Mouse (Mus musculus): ENCODE measurements at regions not wholly inside any gene's neighbourhood (a gene's known extent, or its start where the extent isn't known, plus 50 kb on each side); places are given as distances from the start of the nearest gene placed in this dataset.

DNA sequence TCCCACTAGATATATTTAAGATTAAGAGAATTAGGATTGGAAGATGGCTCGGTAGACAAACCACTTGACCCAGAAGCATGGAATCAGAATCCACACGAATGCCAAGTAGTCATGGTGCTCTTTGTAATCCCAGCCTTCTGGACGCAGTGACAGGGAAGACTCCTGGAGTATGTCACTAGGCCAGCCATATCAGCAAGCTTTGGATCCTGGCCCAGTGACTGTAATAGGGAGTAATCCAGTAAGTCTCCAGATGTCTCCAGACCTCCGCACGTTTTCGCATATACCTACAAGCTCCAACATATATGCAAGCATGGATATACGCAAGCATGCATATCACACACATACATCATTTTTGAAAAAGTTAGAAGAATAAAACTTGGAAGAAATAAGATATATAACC lies 73.9 kb upstream of the H2afz start:
- Histone ChIP-seq H3K4me3 (ENCODE audit: insufficient read depth, low read length) (no peak overlapping the region), H3K4me1 (ENCODE audit: control insufficient read depth, insufficient read depth, low read length) (no peaks in the 10 kb centered on the region), H3K27ac (ENCODE audit: insufficient read depth, low read length) (no peak overlapping the region)
- TF ChIP-seq POLR2A (IDR thresholded peaks at IDR 0.05; ENCODE audit: low read depth, low read length) = no peak
- no peak for TF ChIP-seq CTCF (IDR thresholded peaks at IDR 0.05; ENCODE audit: borderline replicate concordance, insufficient read depth, low read length)

DNA sequence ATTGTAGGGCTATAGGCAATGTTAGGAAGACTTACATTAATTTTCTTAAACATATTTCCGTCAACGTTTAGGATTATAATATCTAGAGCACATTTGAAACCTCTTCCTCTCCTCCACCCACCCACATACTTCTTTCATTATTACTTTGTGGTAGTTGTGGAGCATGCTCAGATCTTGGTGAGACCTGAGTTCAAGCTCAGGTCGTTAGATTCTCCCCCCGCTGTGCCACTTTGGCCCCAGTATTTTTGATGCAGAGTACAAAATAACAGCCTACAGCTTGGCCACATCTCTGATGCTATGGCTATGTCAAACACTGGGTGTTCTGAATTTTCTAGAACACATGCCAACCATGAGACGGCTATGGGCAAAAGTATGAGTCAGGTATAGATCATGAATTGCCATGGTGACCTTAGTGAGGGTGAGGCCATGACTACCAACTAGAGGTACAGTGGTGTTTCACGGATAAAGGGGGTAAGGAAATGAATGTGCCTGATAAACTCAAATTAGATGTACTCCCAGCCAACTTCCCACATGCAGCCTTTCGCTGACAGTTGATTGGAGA lies 68.5 kb upstream of the H2afz start:
- Histone ChIP-seq H3K27ac (ENCODE audit: insufficient read depth, low read length) (no peak overlapping the region), H3K4me3 (ENCODE audit: insufficient read depth, low read length) (no peak overlapping the region), H3K4me1 (ENCODE audit: control insufficient read depth, insufficient read depth, low read length) (no peaks in the 10 kb centered on the region)
- TF ChIP-seq POLR2A (IDR thresholded peaks at IDR 0.05; ENCODE audit: low read depth, low read length) (no peak), CTCF (IDR thresholded peaks at IDR 0.05; ENCODE audit: borderline replicate concordance, insufficient read depth, low read length) (no peak)

GRCm38 (mm10) chr3:137798769-137799168 lies 65.5 kb upstream of the H2afz start:
- H3K27ac ChIP-seq (ENCODE audit: insufficient read depth, low read length) = no peak overlapping the region
- no peaks in the 10 kb centered on the region for H3K4me1 ChIP-seq (ENCODE audit: control insufficient read depth, insufficient read depth, low read length)
- TF ChIP-seq POLR2A (IDR thresholded peaks at IDR 0.05; ENCODE audit: low read depth, low read length) (no peak), CTCF (IDR thresholded peaks at IDR 0.05; ENCODE audit: borderline replicate concordance, insufficient read depth, low read length) (no peak)
- H3K4me3 ChIP-seq (ENCODE audit: insufficient read depth, low read length) = no peak overlapping the region

- Histone ChIP-seq H3K27ac (ENCODE audit: insufficient read depth, low read length) (no peak overlapping the region), H3K4me1 (ENCODE audit: control insufficient read depth, insufficient read depth, low read length) (no peaks in the 10 kb centered on the region), H3K4me3 (ENCODE audit: insufficient read depth, low read length) (no peak overlapping the region)
- no peak for TF ChIP-seq POLR2A (IDR thresholded peaks at IDR 0.05; ENCODE audit: low read depth, low read length)
- no peak for TF ChIP-seq CTCF (IDR thresholded peaks at IDR 0.05; ENCODE audit: borderline replicate concordance, insufficient read depth, low read length)
Observed at GRCm38 (mm10) chr3:137801402-137802020, 62.8 kb upstream of the H2afz start.

- H3K4me3 ChIP-seq (ENCODE audit: insufficient read depth, low read length) = no peak overlapping the region
- no peak for TF ChIP-seq POLR2A (IDR thresholded peaks at IDR 0.05; ENCODE audit: low read depth, low read length)
- no peak for TF ChIP-seq CTCF (IDR thresholded peaks at IDR 0.05; ENCODE audit: borderline replicate concordance, insufficient read depth, low read length)
- no peak overlapping the region for H3K27ac ChIP-seq (ENCODE audit: insufficient read depth, low read length)
- H3K4me1 ChIP-seq (ENCODE audit: control insufficient read depth, insufficient read depth, low read length) = no peaks in the 10 kb centered on the region
Observed at GRCm38 (mm10) chr3:137807423-137807822, 56.9 kb upstream of the H2afz start.

DNA sequence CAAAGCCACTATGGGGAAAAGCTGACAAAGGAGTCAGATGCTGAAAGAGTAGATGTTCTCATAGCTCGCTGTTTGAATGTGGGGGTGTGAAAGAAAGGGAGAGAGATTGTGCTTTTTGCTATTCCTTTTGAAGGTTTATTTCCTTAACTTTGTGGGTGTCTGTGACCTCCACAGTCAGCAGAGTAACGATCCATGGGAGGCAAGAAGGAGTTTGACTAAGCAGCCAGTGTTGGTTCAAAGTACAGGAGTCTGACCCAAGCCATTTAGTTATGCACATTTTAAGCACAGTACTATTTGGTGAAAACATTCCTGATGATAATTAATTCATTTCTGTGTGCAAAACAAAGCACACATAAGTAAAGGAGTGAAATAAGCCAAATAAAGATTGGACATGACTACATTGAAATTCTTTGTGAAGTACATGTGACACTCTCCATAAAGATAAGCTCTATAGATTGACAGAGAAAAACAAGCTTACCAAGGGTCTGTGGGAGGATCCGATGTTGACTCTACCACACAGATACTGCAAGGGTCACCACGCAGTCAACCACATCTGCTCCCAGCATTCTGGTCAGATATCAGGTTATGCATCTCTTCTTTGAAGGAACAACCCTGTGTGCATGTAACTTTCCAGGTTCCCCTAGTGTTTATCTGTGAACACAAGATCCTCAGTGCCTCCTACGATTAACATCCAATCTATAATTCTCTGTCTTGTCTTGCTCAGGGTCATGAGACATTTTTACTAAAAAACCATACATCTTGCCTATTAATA lies 56.2 kb upstream of the H2afz start:
- TF ChIP-seq CTCF (IDR thresholded peaks at IDR 0.05; ENCODE audit: borderline replicate concordance, insufficient read depth, low read length) (no peak), POLR2A (IDR thresholded peaks at IDR 0.05; ENCODE audit: low read depth, low read length) (no peak)
- no peak overlapping the region for H3K4me3 ChIP-seq (ENCODE audit: insufficient read depth, low read length)

DNA sequence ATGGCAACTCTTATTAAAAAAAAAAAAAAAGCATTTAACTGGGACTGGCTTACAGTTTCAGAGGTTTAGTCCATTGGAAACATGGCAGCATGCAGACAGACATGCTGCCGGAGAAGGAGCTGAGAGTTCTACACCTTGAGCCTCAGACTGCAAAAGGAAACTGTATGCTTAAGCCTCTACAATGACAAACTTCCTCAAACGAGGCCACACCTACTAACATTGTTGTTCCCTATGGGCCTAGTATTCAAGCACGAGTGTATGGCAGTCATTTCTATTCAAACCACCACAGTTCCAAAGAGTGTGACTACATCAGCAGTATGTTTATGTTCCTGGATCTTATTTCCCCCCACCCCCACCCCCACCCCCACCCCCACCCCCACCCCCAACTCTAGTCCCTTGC lies 54.2 kb upstream of the H2afz start:
- no peak overlapping the region for H3K4me3 ChIP-seq (ENCODE audit: insufficient read depth, low read length)
- H3K4me1 ChIP-seq (ENCODE audit: control insufficient read depth, insufficient read depth, low read length) = no peaks in the 10 kb centered on the region
- TF ChIP-seq POLR2A (IDR thresholded peaks at IDR 0.05; ENCODE audit: low read depth, low read length) (no peak), CTCF (IDR thresholded peaks at IDR 0.05; ENCODE audit: borderline replicate concordance, insufficient read depth, low read length) (no peak)
- H3K27ac ChIP-seq (ENCODE audit: insufficient read depth, low read length) = no peak overlapping the region

More for the DNA sequence above, 56.2 kb upstream of the H2afz start:
- Histone ChIP-seq H3K27ac (ENCODE audit: insufficient read depth, low read length) (no peak overlapping the region), H3K4me1 (ENCODE audit: control insufficient read depth, insufficient read depth, low read length) (no peaks in the 10 kb centered on the region)
